Mouse (Mus musculus): ENCODE measurements around the gene Btd. TPM values are rescaled to one million over a fixed set of nuclear protein-coding genes. Genes with fewer than 3 reads are reported as not detected.

The Btd gene
- polyA plus RNA-seq, 1 experiment = 7.0 TPM

- Histone ChIP-seq H3K27me3 (ENCODE audit: control insufficient read depth, insufficient read depth, low read length, poor library complexity, severe bottlenecking) (no peaks in the 10 kb centered on the region), H3K4me1 (ENCODE audit: control insufficient read depth, insufficient read depth, low read length) (no peaks in the 10 kb centered on the region), H3K4me3 (ENCODE audit: low read depth, low read length) (no peak overlapping the region), H3K9ac (ENCODE audit: low read depth, poor library complexity, severe bottlenecking) (no peak overlapping the region), H3K9me3 (replicated peaks; ENCODE audit: control insufficient read depth, insufficient read depth, low read length, poor library complexity, severe bottlenecking) (no peaks in the 10 kb centered on the region), H3K27ac (ENCODE audit: insufficient read depth, low read length) (no peak overlapping the region), H3K36me3 (ENCODE audit: control insufficient read depth, insufficient read depth, low read length, poor library complexity, severe bottlenecking) (no peaks in the 10 kb centered on the region)
- TF ChIP-seq EP300 (IDR thresholded peaks at IDR 0.05; ENCODE audit: insufficient read depth, low read depth, low read length) (no peak), CTCF (IDR thresholded peaks at IDR 0.05; ENCODE audit: low read depth, low read length) (no peak), POLR2A (IDR thresholded peaks at IDR 0.05; ENCODE audit: insufficient read depth, low read length) (no peak)
Observed at GRCm38 (mm10) chr14:31683610-31684009, 42.8 kb downstream of the Btd start.

DNA sequence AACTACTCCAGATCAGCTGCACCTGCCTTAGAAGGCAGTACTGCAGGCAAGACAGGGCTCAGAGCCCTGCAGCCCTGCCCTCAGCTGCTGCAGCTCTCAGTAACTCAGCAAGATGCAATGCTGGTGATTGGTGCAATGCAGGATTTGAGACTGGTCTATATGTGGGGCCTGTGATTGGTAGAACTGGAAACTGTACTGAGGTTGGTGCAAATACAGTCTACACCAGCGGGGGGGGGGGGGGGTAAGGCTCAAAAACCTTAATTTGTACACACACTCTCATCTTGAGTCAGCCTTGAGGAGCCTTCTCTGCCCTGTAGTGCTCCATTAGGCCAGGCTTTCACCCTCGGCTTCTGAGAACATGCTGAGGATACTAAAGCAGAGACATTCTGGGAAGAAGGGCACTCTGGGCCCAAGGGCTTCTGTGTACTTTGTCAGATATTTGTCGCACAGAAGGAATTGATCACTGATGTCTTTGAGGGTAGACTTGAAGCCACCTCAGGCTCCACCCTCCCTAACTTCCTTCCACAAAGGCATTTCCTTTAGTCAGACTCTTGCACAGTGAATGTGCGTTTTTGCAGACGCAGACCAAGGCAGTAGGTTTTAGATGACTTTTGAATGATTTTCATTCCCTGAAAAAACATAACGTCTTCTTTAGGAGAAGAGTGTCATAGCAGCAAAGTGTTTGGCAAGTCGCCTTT is 43.7 kb downstream of the Btd start:
- no peak overlapping the region for H3K4me3 ChIP-seq (ENCODE audit: low read depth, low read length)
- H3K4me1 ChIP-seq (ENCODE audit: control insufficient read depth, insufficient read depth, low read length) = no peaks in the 10 kb centered on the region
- no peaks in the 10 kb centered on the region for H3K27me3 ChIP-seq (ENCODE audit: control insufficient read depth, insufficient read depth, low read length, poor library complexity, severe bottlenecking)
- H3K27ac ChIP-seq (ENCODE audit: insufficient read depth, low read length) = no peak overlapping the region
- H3K36me3 ChIP-seq (ENCODE audit: control insufficient read depth, insufficient read depth, low read length, poor library complexity, severe bottlenecking) = no peaks in the 10 kb centered on the region
- TF ChIP-seq POLR2A (IDR thresholded peaks at IDR 0.05; ENCODE audit: insufficient read depth, low read length) = no peak
- H3K9ac ChIP-seq (ENCODE audit: low read depth, poor library complexity, severe bottlenecking) = no peak overlapping the region
- H3K9me3 ChIP-seq (replicated peaks; ENCODE audit: control insufficient read depth, insufficient read depth, low read length, poor library complexity, severe bottlenecking) = no peaks in the 10 kb centered on the region

DNA sequence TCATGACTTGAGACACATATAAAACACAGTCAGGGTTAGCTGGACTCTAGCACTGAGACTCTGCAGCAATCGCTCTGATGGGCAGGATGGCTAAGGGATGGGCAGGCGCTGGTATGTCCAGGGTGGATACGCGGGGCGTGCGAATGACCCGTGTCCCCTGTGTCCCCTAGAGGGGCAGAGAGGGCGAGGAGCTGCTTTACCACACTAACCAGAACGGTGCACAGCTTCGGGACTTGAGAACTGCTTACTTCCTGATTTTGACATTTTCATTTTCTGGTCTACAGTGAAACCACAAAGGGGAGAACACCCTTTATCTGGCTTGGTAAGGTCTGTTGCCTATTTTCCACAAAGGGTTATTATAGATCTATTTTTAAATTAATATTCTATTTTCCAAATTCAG is 44.9 kb downstream of the Btd start:
- Histone ChIP-seq H3K36me3 (ENCODE audit: control insufficient read depth, insufficient read depth, low read length, poor library complexity, severe bottlenecking) (no peaks in the 10 kb centered on the region), H3K4me1 (ENCODE audit: control insufficient read depth, insufficient read depth, low read length) (peaks cover under 1% of the 10 kb centered on the region)

DNA sequence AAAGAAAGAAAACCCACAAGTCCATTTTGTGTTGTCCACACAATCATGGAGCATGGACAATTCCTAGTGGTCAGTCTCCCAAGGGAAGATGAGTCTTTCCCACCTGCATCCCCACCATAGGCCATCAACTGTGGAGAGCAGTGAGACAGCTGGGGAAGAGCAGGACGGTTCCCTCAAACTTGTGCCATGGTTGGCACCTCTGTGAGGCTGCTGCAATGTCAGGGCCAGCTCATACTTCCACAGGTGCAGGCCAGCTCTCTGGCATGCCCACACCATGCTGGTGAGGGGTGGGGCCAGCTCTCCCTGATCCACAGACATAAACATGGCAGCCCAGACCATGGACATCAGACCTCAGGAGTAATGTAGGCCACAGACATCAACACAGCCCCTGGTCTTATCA is 45.4 kb downstream of the Btd start:
- TF ChIP-seq EP300 (IDR thresholded peaks at IDR 0.05; ENCODE audit: insufficient read depth, low read depth, low read length) (no peak), CTCF (IDR thresholded peaks at IDR 0.05; ENCODE audit: low read depth, low read length) (no peak), POLR2A (IDR thresholded peaks at IDR 0.05; ENCODE audit: insufficient read depth, low read length) (no peak)
- no peak overlapping the region for H3K4me3 ChIP-seq (ENCODE audit: low read depth, low read length)
- H3K36me3 ChIP-seq (ENCODE audit: control insufficient read depth, insufficient read depth, low read length, poor library complexity, severe bottlenecking) = no peaks in the 10 kb centered on the region
- H3K9ac ChIP-seq (ENCODE audit: low read depth, poor library complexity, severe bottlenecking) = no peak overlapping the region
- no peaks in the 10 kb centered on the region for H3K9me3 ChIP-seq (replicated peaks; ENCODE audit: control insufficient read depth, insufficient read depth, low read length, poor library complexity, severe bottlenecking)
- H3K4me1 ChIP-seq (ENCODE audit: control insufficient read depth, insufficient read depth, low read length) = peaks cover 1% of the 10 kb centered on the region
- no peaks in the 10 kb centered on the region for H3K27me3 ChIP-seq (ENCODE audit: control insufficient read depth, insufficient read depth, low read length, poor library complexity, severe bottlenecking)
- no peak overlapping the region for H3K27ac ChIP-seq (ENCODE audit: insufficient read depth, low read length)

More for the DNA sequence above, 44.9 kb downstream of the Btd start:
- no peak for TF ChIP-seq CTCF (IDR thresholded peaks at IDR 0.05; ENCODE audit: low read depth, low read length)
- no peak for TF ChIP-seq POLR2A (IDR thresholded peaks at IDR 0.05; ENCODE audit: insufficient read depth, low read length)
- TF ChIP-seq EP300 (IDR thresholded peaks at IDR 0.05; ENCODE audit: insufficient read depth, low read depth, low read length) = no peak
- Histone ChIP-seq H3K9me3 (replicated peaks; ENCODE audit: control insufficient read depth, insufficient read depth, low read length, poor library complexity, severe bottlenecking) (no peaks in the 10 kb centered on the region), H3K9ac (ENCODE audit: low read depth, poor library complexity, severe bottlenecking) (no peak overlapping the region), H3K27me3 (ENCODE audit: control insufficient read depth, insufficient read depth, low read length, poor library complexity, severe bottlenecking) (no peaks in the 10 kb centered on the region), H3K27ac (ENCODE audit: insufficient read depth, low read length) (no peak overlapping the region), H3K4me3 (ENCODE audit: low read depth, low read length) (no peak overlapping the region)

GRCm38 (mm10) chr14:31692536-31692935 is 51.7 kb downstream of the Btd start:
- Histone ChIP-seq H3K4me3 (ENCODE audit: low read depth, low read length) (no peak overlapping the region), H3K36me3 (ENCODE audit: control insufficient read depth, insufficient read depth, low read length, poor library complexity, severe bottlenecking) (no peaks in the 10 kb centered on the region), H3K9me3 (replicated peaks; ENCODE audit: control insufficient read depth, insufficient read depth, low read length, poor library complexity, severe bottlenecking) (no peaks in the 10 kb centered on the region), H3K9ac (ENCODE audit: low read depth, poor library complexity, severe bottlenecking) (no peak overlapping the region), H3K27ac (ENCODE audit: insufficient read depth, low read length) (no peak overlapping the region), H3K4me1 (ENCODE audit: control insufficient read depth, insufficient read depth, low read length) (peaks cover 1% of the 10 kb centered on the region), H3K27me3 (ENCODE audit: control insufficient read depth, insufficient read depth, low read length, poor library complexity, severe bottlenecking) (no peaks in the 10 kb centered on the region)
- TF ChIP-seq CTCF (IDR thresholded peaks at IDR 0.05; ENCODE audit: low read depth, low read length) (no peak), EP300 (IDR thresholded peaks at IDR 0.05; ENCODE audit: insufficient read depth, low read depth, low read length) (no peak), POLR2A (IDR thresholded peaks at IDR 0.05; ENCODE audit: insufficient read depth, low read length) (no peak)

DNA sequence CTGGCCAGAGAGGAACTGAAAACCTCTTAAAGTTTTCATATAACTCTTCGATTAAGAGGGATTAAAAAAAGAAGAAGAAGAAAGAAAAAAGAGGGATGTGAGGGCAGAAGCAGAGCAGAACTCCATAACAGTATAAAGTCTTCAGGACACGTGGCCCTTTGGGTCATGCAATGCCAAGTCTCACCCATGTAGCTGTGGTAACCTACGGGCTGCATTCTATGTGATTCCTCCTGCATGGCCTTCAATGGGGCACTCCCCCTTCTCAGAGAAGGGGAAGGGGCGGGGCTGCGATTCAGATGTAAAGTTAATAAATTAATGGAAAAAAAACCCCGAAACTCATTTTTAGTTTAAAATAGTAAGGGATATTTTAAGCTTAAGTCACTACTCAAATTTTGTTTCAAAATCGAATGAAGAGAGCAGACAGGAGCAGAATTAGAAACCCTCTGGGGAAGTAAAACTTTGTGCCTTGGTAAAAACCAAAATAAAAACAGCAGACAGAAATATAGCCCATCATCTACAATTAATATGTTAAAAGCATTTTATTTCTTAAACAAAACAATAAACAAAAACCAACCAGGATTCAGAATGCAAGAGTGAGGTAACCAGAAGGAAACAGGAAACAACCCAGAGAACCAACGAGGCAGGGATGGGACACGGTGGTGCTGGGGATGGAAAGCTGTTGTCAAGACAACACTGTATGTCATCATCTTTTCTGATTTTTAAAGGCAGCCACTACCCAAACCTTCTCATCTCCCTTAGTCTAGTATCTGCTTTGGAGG is 55.6 kb downstream of the Btd start:
- H3K36me3 ChIP-seq (ENCODE audit: control insufficient read depth, insufficient read depth, low read length, poor library complexity, severe bottlenecking) = peaks cover 12% of the 10 kb centered on the region
- TF ChIP-seq POLR2A (IDR thresholded peaks at IDR 0.05; ENCODE audit: insufficient read depth, low read length) (no peak), CTCF (IDR thresholded peaks at IDR 0.05; ENCODE audit: low read depth, low read length) (no peak), EP300 (IDR thresholded peaks at IDR 0.05; ENCODE audit: insufficient read depth, low read depth, low read length) (no peak)
- H3K4me3 ChIP-seq (ENCODE audit: low read depth, low read length) = no peak overlapping the region
- H3K27me3 ChIP-seq (ENCODE audit: control insufficient read depth, insufficient read depth, low read length, poor library complexity, severe bottlenecking) = no peaks in the 10 kb centered on the region
- H3K27ac ChIP-seq (ENCODE audit: insufficient read depth, low read length) = no peak overlapping the region
- no peak overlapping the region for H3K9ac ChIP-seq (ENCODE audit: low read depth, poor library complexity, severe bottlenecking)
- no peaks in the 10 kb centered on the region for H3K4me1 ChIP-seq (ENCODE audit: control insufficient read depth, insufficient read depth, low read length)
- no peaks in the 10 kb centered on the region for H3K9me3 ChIP-seq (replicated peaks; ENCODE audit: control insufficient read depth, insufficient read depth, low read length, poor library complexity, severe bottlenecking)
